Mouse (Mus musculus): ENCODE data around the gene Kctd3. TPM values are rescaled to one million over a fixed set of nuclear protein-coding genes. Genes with fewer than 3 reads are reported as not detected.

Gene Kctd3
- 17.2 TPM for polyA plus RNA-seq (2014; fragmentation: Illumina TruSeq; extraction: RNeasy Lipid Tissue Mini Kit (QIAGEN cat#74804))

DNA sequence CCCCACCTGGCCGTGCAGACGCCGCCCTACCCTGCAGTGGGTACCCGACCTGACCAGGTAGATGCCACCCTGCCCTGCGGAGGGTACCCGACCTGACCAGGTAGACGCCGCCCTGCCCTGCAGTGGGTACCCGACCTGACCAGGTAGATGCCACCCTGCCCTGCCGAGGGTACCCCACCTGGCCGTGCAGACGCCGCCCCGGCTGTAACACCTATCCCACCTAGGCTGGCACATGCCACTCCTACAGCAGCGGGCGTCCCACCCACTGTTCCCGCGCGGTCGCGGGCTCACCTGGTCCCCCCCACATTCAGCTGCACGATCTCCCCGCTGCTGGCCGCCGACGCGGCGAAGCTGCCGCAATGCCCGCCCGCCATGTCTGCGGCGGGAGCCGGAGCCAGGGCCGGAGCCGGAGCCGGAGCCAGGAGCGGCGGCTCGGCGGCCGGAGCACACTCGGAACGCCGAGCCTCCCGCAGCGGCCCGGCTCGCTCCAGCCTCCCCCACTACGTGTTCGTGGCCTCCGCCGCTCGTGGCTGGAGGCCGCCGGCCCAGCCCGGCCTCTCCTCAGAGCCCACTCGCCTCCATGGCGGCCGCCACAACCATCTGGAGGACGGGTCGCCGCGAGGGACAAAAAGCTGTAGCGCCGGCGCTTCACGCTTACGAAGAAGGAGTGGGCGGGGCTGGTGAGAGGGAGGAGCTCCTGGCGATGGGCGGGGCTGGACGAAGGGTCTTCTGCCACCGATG, at the start of gene Kctd3:
Gene Kctd3, minus strand, starts transcription at position 603 of the 741 bp plus-strand sequence.

